Mouse (Mus musculus) MEL (cell line): ENCODE measurements around the gene Rab31. TPM values are rescaled to one million over a fixed set of nuclear protein-coding genes. Genes with fewer than 3 reads are reported as not detected.

ENCODE experiments used
- DNase-seq: peaks from one replicate; pipeline ENCODE4 v3.0.0; 2011; ENCODE audit warnings: low read depth, low spot score
- H3K27ac ChIP-seq: 2 replicates; pipeline ENCODE4 v1.5.1; 2012; ENCODE audit warnings: low read depth, mild to moderate bottlenecking, control low read depth, low read length, moderate library complexity; ENCODE audit not compliant: control insufficient read depth
- H3K27me3 ChIP-seq, 2 experiments: fragments of 150-350 bp in 1 of 2; sonication (generic) in 1 of 2; 2 replicates each; pipeline ENCODE4 v1.6.1; 2012; ENCODE audit warnings: low read length in 2 of 2, mild to moderate bottlenecking in 2 of 2, improper control_type of control experiment in 1 of 2, moderate library complexity in 1 of 2; ENCODE audit not compliant: insufficient read depth in 2 of 2, control insufficient read depth in 1 of 2
- H3K36me3 ChIP-seq, 2 experiments: 2 replicates each; pipeline ENCODE4 v1.6.1; 2012 to 2014; ENCODE audit warnings: low read length in 2 of 2, improper control_type of control experiment in 1 of 2, inconsistent platforms in 1 of 2, mild to moderate bottlenecking in 1 of 2; ENCODE audit not compliant: insufficient read depth in 2 of 2, control insufficient read depth in 1 of 2
- H3K4me1 ChIP-seq, 2 experiments: fragments of 150-350 bp in 1 of 2; sonication (generic) in 1 of 2; 2 replicates each; pipeline ENCODE4 v1.6.1; 2012; ENCODE audit warnings: low read length in 2 of 2, improper control_type of control experiment in 1 of 2, mild to moderate bottlenecking in 1 of 2; ENCODE audit not compliant: insufficient read depth in 2 of 2, control insufficient read depth in 1 of 2
- H3K4me3 ChIP-seq, 2 experiments: fragments of 150-350 bp in 1 of 2; sonication (generic) in 1 of 2; 2 replicates each; pipeline ENCODE4 v1.5.1; 2012; ENCODE audit warnings: low read depth in 2 of 2, low read length in 2 of 2, mild to moderate bottlenecking in 2 of 2, moderate library complexity in 2 of 2, control low read depth in 1 of 2, improper control_type of control experiment in 1 of 2; ENCODE audit not compliant: control insufficient read depth in 1 of 2, insufficient read depth in 1 of 2
- H3K79me2 ChIP-seq: 2 replicates; pipeline ENCODE4 v1.6.1; 2012; ENCODE audit warnings: mild to moderate bottlenecking, low read length, moderate library complexity; ENCODE audit not compliant: control insufficient read depth, poor library complexity, insufficient read depth
- H3K9ac ChIP-seq: 2 replicates; pipeline ENCODE4 v1.6.1; 2012; ENCODE audit warnings: low read depth, mild to moderate bottlenecking, control low read depth, low read length, moderate library complexity; ENCODE audit not compliant: control insufficient read depth, poor library complexity, severe bottlenecking
- H3K9me3 ChIP-seq: fragments of 150-350 bp; sonication (generic); replicated peaks from 2 replicates; pipeline ENCODE4 v1.6.1; 2012; ENCODE audit warnings: mild to moderate bottlenecking, low read length, improper control_type of control experiment, moderate library complexity; ENCODE audit not compliant: insufficient read depth
- CHD1 ChIP-seq: IDR thresholded peaks from 2 replicates; pipeline ENCODE4 v1.6.1; 2012; ENCODE audit warnings: low read depth, mild to moderate bottlenecking, inconsistent platforms, low read length, improper control_type of control experiment
- E2F4 ChIP-seq: IDR thresholded peaks from 2 replicates; pipeline ENCODE4 v1.6.1; 2011; ENCODE audit warnings: low read depth, low read length, improper control_type of control experiment, borderline replicate concordance
- ELF1 ChIP-seq: IDR thresholded peaks from 2 replicates; pipeline ENCODE4 v1.6.1; 2014; ENCODE audit warnings: low read depth, mild to moderate bottlenecking, inconsistent platforms, low read length, improper control_type of control experiment, moderate library complexity
- EP300 ChIP-seq, 2 experiments: IDR thresholded peaks; 2 replicates each; pipeline ENCODE4 v1.6.1; 2011; ENCODE audit warnings: improper control_type of control experiment in 2 of 2, low read length in 2 of 2, low read depth in 1 of 2, mild to moderate bottlenecking in 1 of 2
- GABPA ChIP-seq: IDR thresholded peaks from 2 replicates; pipeline ENCODE4 v1.6.1; 2012; ENCODE audit warnings: low read depth, mild to moderate bottlenecking, inconsistent platforms, low read length, improper control_type of control experiment, moderate library complexity
- GATA1 ChIP-seq: IDR thresholded peaks from 2 replicates; pipeline ENCODE4 v1.6.1; 2011; ENCODE audit warnings: low read depth, low read length, improper control_type of control experiment
- HCFC1 ChIP-seq: IDR thresholded peaks from 2 replicates; pipeline ENCODE4 v1.6.1; 2012; ENCODE audit warnings: low read depth, mild to moderate bottlenecking, inconsistent platforms, low read length, improper control_type of control experiment, moderate library complexity
- MAFK ChIP-seq: IDR thresholded peaks from 2 replicates; pipeline ENCODE4 v1.6.1; 2011; ENCODE audit warnings: low read depth, mild to moderate bottlenecking, low read length, improper control_type of control experiment, borderline replicate concordance
- MAX ChIP-seq: IDR thresholded peaks from 2 replicates; pipeline ENCODE4 v1.6.1; 2011; ENCODE audit warnings: low read length, improper control_type of control experiment
- MAZ ChIP-seq: IDR thresholded peaks from 2 replicates; pipeline ENCODE4 v1.6.1; 2012; ENCODE audit warnings: low read depth, mild to moderate bottlenecking, inconsistent platforms, low read length, improper control_type of control experiment
- MEF2A ChIP-seq: IDR thresholded peaks from 2 replicates; pipeline ENCODE4 v1.6.1; 2014; ENCODE audit warnings: low read depth, mild to moderate bottlenecking, inconsistent platforms, low read length, improper control_type of control experiment; ENCODE audit not compliant: poor library complexity, insufficient replicate concordance, severe bottlenecking; ENCODE audit errors: extremely low read depth
- MXI1 ChIP-seq: IDR thresholded peaks from 2 replicates; pipeline ENCODE4 v1.6.1; 2011; ENCODE audit warnings: mild to moderate bottlenecking, low read depth, low read length, improper control_type of control experiment
- MYC ChIP-seq: IDR thresholded peaks from 2 replicates; pipeline ENCODE4 v1.6.1; 2011; ENCODE audit warnings: low read depth, mild to moderate bottlenecking, low read length, improper control_type of control experiment, moderate library complexity
- POLR2AphosphoS2 ChIP-seq: IDR thresholded peaks from 2 replicates; pipeline ENCODE4 v1.6.1; 2011; ENCODE audit warnings: low read length, improper control_type of control experiment
- POLR2AphosphoS5 ChIP-seq: IDR thresholded peaks from 2 replicates; pipeline ENCODE4 v1.6.1; 2012; ENCODE audit warnings: low read depth, borderline replicate concordance, mild to moderate bottlenecking, inconsistent platforms, low read length, moderate library complexity, mixed read lengths
- RCOR1 ChIP-seq: IDR thresholded peaks from 2 replicates; pipeline ENCODE4 v1.6.1; 2012; ENCODE audit warnings: low read depth, mild to moderate bottlenecking, inconsistent platforms, low read length, improper control_type of control experiment
- SIN3A ChIP-seq: IDR thresholded peaks from 2 replicates; pipeline ENCODE4 v1.6.1; 2012; ENCODE audit warnings: low read length, improper control_type of control experiment, inconsistent platforms
- TAL1 ChIP-seq: IDR thresholded peaks from 2 replicates; pipeline ENCODE4 v1.6.1; 2012; ENCODE audit warnings: mild to moderate bottlenecking, inconsistent platforms, low read length, moderate library complexity, mixed read lengths
- TCF12 ChIP-seq: IDR thresholded peaks from 2 replicates; pipeline ENCODE4 v1.6.1; 2014; ENCODE audit warnings: low read depth, mild to moderate bottlenecking, inconsistent platforms, low read length, improper control_type of control experiment, moderate library complexity
- USF1 ChIP-seq: IDR thresholded peaks from 2 replicates; pipeline ENCODE4 v1.6.1; 2014; ENCODE audit warnings: low read depth, mild to moderate bottlenecking, inconsistent platforms, low read length, improper control_type of control experiment, moderate library complexity
- polyA plus RNA-seq, 2 experiments: library from polyadenylated mRNA; stranded (reverse) in 1 of 2; unstranded in 1 of 2; fragments of >175 nt in 1 of 2; fragments of >200 nt in 1 of 2; gene quantifications; 2 replicates each; pipeline versions ENCODE4 v1.2.1 to v1.2.4; 2012; ENCODE audit warnings: low replicate concordance in 2 of 2, low read depth in 1 of 2; ENCODE audit not compliant: insufficient read length in 2 of 2, insufficient read depth in 1 of 2, missing spikeins in 1 of 2
- total RNA-seq: library from RNA; depleted of rRNA; stranded (reverse); fragments of 300-350 nt; gene quantifications from 2 replicates; pipeline ENCODE4 v1.2.3, GENCODE M21; 2012

The Rab31 gene
- total and polyA plus RNA-seq, 3 experiments = 23.6 to 25.7 TPM; not detected in 1

- H3K27me3 ChIP-seq = no peaks in the 10 kb centered on the region
- no peak for DNase-seq
- H3K4me1 ChIP-seq = no peaks in the 10 kb centered on the region
- no peak overlapping the region for H3K27ac ChIP-seq
- H3K9me3 ChIP-seq = no peaks in the 10 kb centered on the region
- TF ChIP-seq MYC (no peak), RCOR1 (no peak), MEF2A (no peak), CHD1 (no peak), POLR2AphosphoS2 (no peak)
- peaks cover 9% of the 10 kb centered on the region for H3K79me2 ChIP-seq
- H3K36me3 ChIP-seq = peaks cover 0 to 11% of the 10 kb centered on the region in 2 experiments; a peak in 2 of 4 replicates
- no peak overlapping the region for H3K9ac ChIP-seq
- no peak overlapping the region for H3K4me3 ChIP-seq
These were observed 33.4 kb upstream of the Rab31 start for GRCm38 (mm10) chr17:65805966-65806365.

DNA sequence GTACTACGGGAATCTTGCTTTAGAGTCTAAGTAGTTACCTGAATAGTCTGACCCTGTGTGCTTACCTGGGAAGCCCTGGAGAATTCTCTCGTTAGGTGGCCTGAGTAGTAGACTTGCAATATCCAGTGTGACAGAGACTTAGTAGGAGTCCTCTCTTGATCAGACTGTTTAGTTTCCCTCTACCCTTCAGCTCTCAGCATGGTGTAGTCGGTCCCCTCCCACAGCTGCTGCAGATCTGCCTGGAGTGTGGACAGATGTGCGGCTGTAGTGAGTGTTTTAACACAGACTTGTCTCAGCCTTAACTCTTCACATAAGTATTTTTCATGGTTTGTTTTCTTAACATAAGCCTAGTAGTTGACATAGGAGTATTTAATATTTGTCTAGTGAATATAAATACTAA, 29.5 kb upstream of the Rab31 start:
- Histone ChIP-seq H3K27ac (no peak overlapping the region), H3K79me2 (peaks cover 32% of the 10 kb centered on the region), H3K9ac (no peak overlapping the region), H3K27me3 (no peaks in the 10 kb centered on the region), H3K4me3 (no peak overlapping the region), H3K9me3 (no peaks in the 10 kb centered on the region), H3K36me3 (peaks cover 7 to 11% of the 10 kb centered on the region in 2 experiments), H3K4me1 (peaks cover 4 to 11% of the 10 kb centered on the region in 2 experiments)
- no peak for DNase-seq
- TF ChIP-seq GABPA = no peak
- no peak for TF ChIP-seq EP300 (IDR thresholded peaks at IDR 0.05; ENCODE audit: low read depth in 1 of 2, low read length in 2 of 2)
- no peak for TF ChIP-seq MAX
- no peak for TF ChIP-seq MAZ
- no peak for TF ChIP-seq USF1
- no peak for TF ChIP-seq MXI1
- no peak for TF ChIP-seq TAL1
- TF ChIP-seq E2F4 = no peak
- TF ChIP-seq TCF12 = no peak
- no peak for TF ChIP-seq ELF1
- TF ChIP-seq MYC = no peak
- TF ChIP-seq HCFC1 = no peak
- TF ChIP-seq POLR2AphosphoS2 = no peak
- TF ChIP-seq SIN3A = no peak
- no peak for TF ChIP-seq GATA1
- TF ChIP-seq RCOR1 = no peak
- TF ChIP-seq POLR2AphosphoS5 = no peak
- TF ChIP-seq MAFK = no peak
